Mouse (Mus musculus): ENCODE results near the gene Slc4a2. TPM values are rescaled to one million over a fixed set of nuclear protein-coding genes. Genes with fewer than 3 reads are reported as not detected.
A peak's percentile ranks its signal among the peaks of the same experiment; 100 is the strongest.

Gene Slc4a2
- polyA plus RNA-seq, 1 experiment, result 2.5 TPM

DNA sequence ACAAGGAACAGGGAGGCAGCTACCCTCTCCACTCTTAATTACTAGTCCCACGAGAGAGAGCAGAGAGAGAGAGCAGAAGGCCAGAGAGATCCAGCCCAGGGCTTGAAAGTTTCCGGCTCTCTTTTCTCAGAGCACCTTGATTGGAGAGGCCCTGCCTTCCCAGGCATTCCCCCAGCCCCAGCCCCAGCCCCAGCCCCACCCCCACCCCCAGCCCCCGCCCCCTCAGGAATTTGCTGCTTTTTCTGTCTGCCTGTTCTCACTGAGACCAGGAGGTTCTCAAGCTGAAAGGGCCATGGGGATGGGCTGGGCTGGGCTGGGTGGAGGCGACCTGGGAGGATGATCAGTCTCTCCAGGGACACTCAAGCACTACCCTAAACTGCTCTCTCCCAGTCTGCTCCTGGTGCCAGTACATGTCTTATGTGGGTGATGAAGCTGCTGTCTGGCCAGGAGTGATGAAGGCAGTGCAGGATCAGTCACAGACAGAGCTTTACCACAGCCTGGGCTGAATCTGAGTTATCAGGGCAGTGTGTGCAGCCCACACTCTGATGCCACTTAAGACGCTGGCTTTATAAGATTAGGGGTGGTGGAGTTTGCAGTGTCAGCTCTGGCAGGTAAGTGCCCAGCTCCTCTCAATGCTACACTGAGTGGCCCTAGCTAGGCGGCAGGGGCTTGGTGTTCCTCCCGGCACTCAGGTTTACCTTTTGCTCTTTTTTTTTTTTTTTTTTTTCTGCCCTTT is 49.4 kb downstream of the Slc4a2 start:
- peaks cover 28% of the 10 kb centered on the region for H3K27me3 ChIP-seq (ENCODE audit: control insufficient read depth)
- TF ChIP-seq TAL1 (IDR thresholded peaks at IDR 0.05; ENCODE audit: low read length) (no peak), GATA1 (IDR thresholded peaks at IDR 0.05; ENCODE audit: low read length) (no peak)
- peaks cover 13% of the 10 kb centered on the region for H3K4me1 ChIP-seq (ENCODE audit: control insufficient read depth)
- no peaks in the 10 kb centered on the region; the same call in 1 of the 2 replicates for H3K9me3 ChIP-seq (ENCODE audit: control insufficient read depth, low read length)
- H3K4me3 ChIP-seq (replicated peaks), result no peak overlapping the region
- peaks cover 38% of the 10 kb centered on the region for H3K36me3 ChIP-seq (ENCODE audit: control insufficient read depth)

DNA sequence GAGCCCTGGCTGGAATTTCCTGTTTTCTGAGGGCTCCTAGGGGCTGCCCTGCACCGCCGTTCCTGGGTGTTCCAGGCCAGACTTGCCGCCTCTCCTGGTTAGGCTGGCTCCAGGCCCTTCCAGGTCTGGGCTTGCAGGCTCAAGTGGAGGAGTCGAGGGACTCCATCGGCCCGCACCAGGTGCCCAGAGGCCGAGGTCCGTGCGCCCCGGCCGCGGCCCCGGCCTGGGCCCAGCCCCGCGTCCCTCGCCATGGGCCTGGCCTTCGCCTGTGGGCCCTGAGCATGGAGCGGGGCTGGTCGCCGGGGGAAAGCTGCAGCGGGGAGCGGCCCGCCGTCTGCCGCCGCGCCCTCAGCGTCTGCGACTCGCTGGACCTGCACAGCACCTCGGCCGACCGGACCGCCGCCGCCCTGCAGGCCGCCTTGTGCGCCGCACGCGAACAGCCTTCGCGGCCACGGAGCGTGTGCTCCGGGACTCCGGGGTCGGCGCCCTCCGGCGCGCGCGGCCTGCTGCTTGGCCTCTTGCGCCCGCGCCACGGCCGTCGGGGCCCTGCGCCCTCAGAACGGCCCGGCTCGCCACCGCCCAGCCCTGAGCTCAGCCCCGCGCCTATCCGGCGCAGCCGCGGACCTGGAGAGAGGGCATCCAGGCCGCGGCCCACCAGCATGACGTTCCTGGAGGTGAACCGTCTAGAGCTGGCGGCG is 50.5 kb downstream of the Slc4a2 start:
- Histone ChIP-seq H3K36me3 (ENCODE audit: control insufficient read depth) (peaks cover 47% of the 10 kb centered on the region), H3K4me1 (ENCODE audit: control insufficient read depth) (peaks cover 13% of the 10 kb centered on the region), H3K4me3 (replicated peaks) (peak overlapping the region; percentile 27), H3K9me3 (ENCODE audit: control insufficient read depth, low read length) (no peaks in the 10 kb centered on the region; the same call in 1 of the 2 replicates), H3K27me3 (ENCODE audit: control insufficient read depth) (peaks cover 28% of the 10 kb centered on the region)
- TF ChIP-seq TAL1 (IDR thresholded peaks at IDR 0.05; ENCODE audit: low read length), result no peak
- no peak for TF ChIP-seq GATA1 (IDR thresholded peaks at IDR 0.05; ENCODE audit: low read length)

DNA sequence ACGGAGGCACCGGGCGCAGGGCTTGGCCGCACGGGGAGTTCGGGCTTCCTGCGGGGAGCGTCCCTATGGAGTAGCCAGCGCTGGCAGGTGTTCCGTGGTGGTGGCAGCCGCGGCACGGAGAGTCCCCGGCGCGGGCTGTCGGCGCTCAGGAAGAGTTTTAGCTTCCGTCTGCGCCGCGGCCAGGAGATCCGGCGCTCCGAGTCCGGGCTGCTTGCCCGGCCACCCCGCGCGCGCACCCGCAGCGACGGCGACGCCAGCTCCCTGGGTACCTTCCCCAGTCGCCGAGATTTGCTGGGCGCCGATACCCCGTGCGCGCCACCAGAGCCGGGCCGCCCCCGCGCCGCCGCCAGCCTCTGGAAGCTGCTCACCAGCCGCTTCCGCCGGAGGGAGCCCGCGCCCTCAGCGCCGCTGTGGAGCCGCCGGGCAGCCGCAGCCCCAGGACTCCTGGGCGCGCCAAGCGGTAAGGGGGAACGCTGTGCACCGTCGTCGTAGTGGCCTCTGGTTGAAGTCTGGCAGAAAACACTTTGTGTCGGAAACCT is 51.2 kb downstream of the Slc4a2 start:
- H3K4me1 ChIP-seq (ENCODE audit: control insufficient read depth), result peaks cover 13% of the 10 kb centered on the region
- H3K36me3 ChIP-seq (ENCODE audit: control insufficient read depth), result peaks cover 50% of the 10 kb centered on the region
- TF ChIP-seq TAL1 (IDR thresholded peaks at IDR 0.05; ENCODE audit: low read length) (no peak), GATA1 (IDR thresholded peaks at IDR 0.05; ENCODE audit: low read length) (no peak)
- H3K9me3 ChIP-seq (ENCODE audit: control insufficient read depth, low read length), result no peaks in the 10 kb centered on the region; the same call in 1 of the 2 replicates
- peak overlapping the region; percentile 27 for H3K4me3 ChIP-seq (replicated peaks)
- H3K27me3 ChIP-seq (ENCODE audit: control insufficient read depth), result peaks cover 28% of the 10 kb centered on the region

DNA sequence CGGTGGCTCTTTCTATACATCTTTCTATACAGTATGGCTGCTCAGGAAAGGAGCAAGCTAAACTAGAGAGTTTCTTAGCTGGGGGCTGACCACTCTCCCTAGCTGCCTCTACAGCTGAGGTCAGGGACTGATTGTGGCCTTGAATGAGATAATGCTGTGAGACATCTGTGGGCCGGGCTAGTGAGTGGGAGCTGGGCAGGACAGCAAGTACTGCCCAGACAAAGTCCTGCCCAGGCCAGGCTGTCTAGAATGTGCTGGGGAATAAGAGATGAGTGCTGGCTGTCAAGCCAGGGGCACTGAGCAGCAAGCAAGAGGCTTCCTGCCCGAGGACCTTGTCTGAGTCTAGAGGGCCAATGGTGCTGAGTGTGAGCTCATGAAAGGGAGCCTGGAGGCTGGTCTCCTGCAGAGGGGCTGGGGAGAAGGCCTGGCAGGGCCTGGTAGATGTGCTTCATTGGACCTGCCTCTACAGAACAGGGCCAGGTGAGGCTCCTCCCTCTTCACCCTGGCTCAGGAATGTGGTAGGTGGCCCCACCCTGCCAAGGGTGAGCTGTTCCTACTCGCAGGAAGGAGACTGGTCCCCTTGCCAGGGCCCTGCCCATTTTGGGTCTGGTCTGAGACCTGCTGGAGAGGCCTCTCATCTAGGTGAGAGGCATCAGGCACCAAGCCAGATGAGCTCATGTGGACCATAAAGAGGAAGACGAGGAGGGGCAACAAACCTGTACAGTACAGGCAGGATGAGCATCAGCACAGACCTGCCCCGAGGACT is 52.0 kb downstream of the Slc4a2 start:
- Histone ChIP-seq H3K9me3 (ENCODE audit: control insufficient read depth, low read length) (no peaks in the 10 kb centered on the region; the same call in 1 of the 2 replicates), H3K4me3 (replicated peaks) (no peak overlapping the region), H3K27me3 (ENCODE audit: control insufficient read depth) (peaks cover 28% of the 10 kb centered on the region), H3K36me3 (ENCODE audit: control insufficient read depth) (peaks cover 56% of the 10 kb centered on the region), H3K4me1 (ENCODE audit: control insufficient read depth) (peaks cover 13% of the 10 kb centered on the region)
- no peak for TF ChIP-seq GATA1 (IDR thresholded peaks at IDR 0.05; ENCODE audit: low read length)
- no peak for TF ChIP-seq TAL1 (IDR thresholded peaks at IDR 0.05; ENCODE audit: low read length)

DNA sequence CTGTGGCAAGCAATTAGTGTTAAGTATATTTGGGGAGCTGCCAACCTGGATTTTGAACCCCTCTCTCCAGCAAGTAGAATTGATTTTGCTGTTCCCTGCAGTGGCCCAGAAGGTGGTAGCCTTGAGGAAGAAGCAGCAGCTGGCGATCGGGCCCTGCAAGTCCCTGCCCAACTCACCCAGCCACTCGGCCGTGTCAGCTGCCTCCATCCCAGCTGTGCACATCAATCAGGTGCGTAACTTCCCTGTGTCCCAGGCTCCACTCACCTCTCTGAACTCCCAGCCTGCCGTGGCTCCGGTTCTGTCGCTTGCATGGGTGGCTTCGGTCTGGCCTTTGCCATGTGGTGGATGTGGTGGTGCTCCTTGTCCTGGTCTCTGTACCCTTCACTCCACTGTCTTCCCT is 54.3 kb downstream of the Slc4a2 start:
- TF ChIP-seq GATA1 (IDR thresholded peaks at IDR 0.05; ENCODE audit: low read length) (no peak), TAL1 (IDR thresholded peaks at IDR 0.05; ENCODE audit: low read length) (no peak)
- Histone ChIP-seq H3K36me3 (ENCODE audit: control insufficient read depth) (peaks cover 73% of the 10 kb centered on the region), H3K27me3 (ENCODE audit: control insufficient read depth) (peaks cover 24% of the 10 kb centered on the region), H3K4me3 (replicated peaks) (no peak overlapping the region), H3K4me1 (ENCODE audit: control insufficient read depth) (peaks cover 13% of the 10 kb centered on the region), H3K9me3 (ENCODE audit: control insufficient read depth, low read length) (no peaks in the 10 kb centered on the region; the same call in 1 of the 2 replicates)

DNA sequence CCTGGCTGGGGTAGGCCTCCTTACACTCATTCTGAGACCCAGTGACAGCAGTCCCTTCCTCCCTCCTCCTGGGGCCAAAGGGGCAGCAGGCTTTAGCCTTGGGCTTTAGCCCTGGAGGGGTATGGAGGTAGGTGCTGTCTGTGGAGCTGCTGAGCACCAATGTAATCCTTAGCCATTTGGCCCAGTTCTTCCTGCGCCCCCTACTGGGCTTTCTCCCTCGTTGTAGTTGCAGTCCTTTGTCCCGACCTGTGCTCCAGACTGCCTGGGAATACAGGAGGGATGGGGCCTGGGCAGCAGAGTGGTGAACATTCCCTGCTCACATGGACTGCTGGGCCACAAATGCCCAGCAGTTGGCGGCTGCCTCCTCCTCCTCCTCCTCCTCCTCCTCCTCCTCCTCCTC is 58.0 kb downstream of the Slc4a2 start:
- TF ChIP-seq GATA1 (IDR thresholded peaks at IDR 0.05; ENCODE audit: low read length) (no peak), TAL1 (IDR thresholded peaks at IDR 0.05; ENCODE audit: low read length) (no peak)
- H3K27me3 ChIP-seq (ENCODE audit: control insufficient read depth), result no peaks in the 10 kb centered on the region
- peaks cover 96% of the 10 kb centered on the region for H3K36me3 ChIP-seq (ENCODE audit: control insufficient read depth)

DNA sequence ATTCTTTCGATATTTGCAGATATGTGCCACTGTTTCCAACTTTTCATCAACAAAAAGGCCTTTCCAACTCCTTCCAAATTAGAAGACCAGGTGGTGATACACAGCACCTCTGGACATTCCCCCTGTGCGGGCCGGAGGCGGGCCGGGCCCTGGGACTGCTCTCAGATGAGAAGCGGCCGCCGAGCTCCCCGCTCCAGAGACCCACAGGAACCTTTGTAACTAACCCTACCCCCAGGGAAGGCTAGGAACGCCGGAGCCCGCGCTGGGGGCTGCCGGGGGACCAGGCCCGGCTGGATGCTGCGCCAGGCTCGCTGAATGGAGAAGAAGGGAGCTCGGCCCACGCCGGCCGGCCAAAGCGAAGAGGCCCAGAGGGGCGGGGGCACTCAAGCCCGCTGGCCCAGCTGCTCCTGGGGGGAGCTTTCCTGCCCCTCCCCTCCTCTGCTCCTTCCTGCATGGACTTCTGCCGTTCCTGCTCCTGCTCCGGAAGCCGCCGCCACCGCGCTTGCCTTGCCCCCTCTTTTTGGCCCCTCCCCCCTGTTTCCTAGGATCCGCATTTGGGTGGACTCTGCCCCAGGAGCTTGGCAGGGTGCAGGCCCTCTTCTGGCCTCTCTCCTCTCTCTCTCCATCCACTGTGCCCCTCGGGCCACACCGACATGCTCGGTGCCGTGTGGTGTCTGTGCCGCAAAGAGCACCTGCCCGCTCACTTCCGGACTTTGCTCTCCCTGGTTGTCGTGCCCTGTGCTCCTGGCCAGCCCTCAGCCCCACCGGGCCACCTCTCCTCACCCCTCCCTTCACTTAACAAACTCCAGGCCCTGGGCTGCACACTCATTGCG is 58.8 kb downstream of the Slc4a2 start:
- Histone ChIP-seq H3K27me3 (ENCODE audit: control insufficient read depth) (no peaks in the 10 kb centered on the region), H3K4me3 (replicated peaks) (no peak overlapping the region), H3K9me3 (ENCODE audit: control insufficient read depth, low read length) (no peaks in the 10 kb centered on the region), H3K4me1 (ENCODE audit: control insufficient read depth) (peaks cover 4% of the 10 kb centered on the region; the same call in 1 of the 2 replicates), H3K36me3 (ENCODE audit: control insufficient read depth) (peaks cover 96% of the 10 kb centered on the region)
- TF ChIP-seq GATA1 (IDR thresholded peaks at IDR 0.05; ENCODE audit: low read length) (no peak), TAL1 (IDR thresholded peaks at IDR 0.05; ENCODE audit: low read length) (no peak)

More for the DNA sequence above, 58.0 kb downstream of the Slc4a2 start:
- Histone ChIP-seq H3K4me3 (replicated peaks) (no peak overlapping the region), H3K4me1 (ENCODE audit: control insufficient read depth) (peaks cover 4% of the 10 kb centered on the region; the same call in 1 of the 2 replicates), H3K9me3 (ENCODE audit: control insufficient read depth, low read length) (no peaks in the 10 kb centered on the region)

DNA sequence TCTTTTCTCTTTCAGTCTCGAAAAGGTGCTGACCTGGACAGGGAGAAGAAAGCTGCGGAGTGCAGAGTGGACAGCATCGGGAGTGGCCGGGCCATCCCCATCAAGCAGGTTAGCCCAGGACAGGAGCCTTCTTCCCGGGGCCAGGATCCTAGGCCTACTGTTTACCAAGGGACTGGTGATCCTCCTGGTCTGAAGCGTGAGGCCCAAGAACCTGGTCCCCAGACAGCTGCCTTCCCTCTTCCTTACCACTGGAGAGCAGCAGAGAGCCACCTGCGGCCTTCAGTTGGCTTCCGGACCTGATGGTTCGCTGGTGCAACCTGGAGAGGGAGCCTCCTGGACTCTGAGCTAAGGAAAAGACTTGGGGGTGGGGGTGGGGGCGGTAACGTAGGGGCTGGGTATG is 59.7 kb downstream of the Slc4a2 start:
- no peak overlapping the region for H3K4me3 ChIP-seq (replicated peaks)
- H3K36me3 ChIP-seq (ENCODE audit: control insufficient read depth), result peaks cover 96% of the 10 kb centered on the region
- no peaks in the 10 kb centered on the region for H3K9me3 ChIP-seq (ENCODE audit: control insufficient read depth, low read length)
- no peaks in the 10 kb centered on the region for H3K27me3 ChIP-seq (ENCODE audit: control insufficient read depth)
- H3K4me1 ChIP-seq (ENCODE audit: control insufficient read depth), result peaks cover 4% of the 10 kb centered on the region; the same call in 1 of the 2 replicates
- TF ChIP-seq GATA1 (IDR thresholded peaks at IDR 0.05; ENCODE audit: low read length), result no peak
- no peak for TF ChIP-seq TAL1 (IDR thresholded peaks at IDR 0.05; ENCODE audit: low read length)

Measured in erythroblast, embryonic 14.5 days (primary cell).